Mouse (Mus musculus) heart, embryonic 14.5 days (tissue): ENCODE data around the gene Gm3248. TPM values are rescaled to one million over a fixed set of nuclear protein-coding genes. Genes with fewer than 3 reads are reported as not detected.
"Not testable (repeated sequence)": the region's sequence is repeated elsewhere in the genome, so short reads cannot be mapped to it uniquely, and the experiment has no call there.

Source experiments
- ATAC-seq: fragments of 200-750 bp; cut with Nextera tagmentation; 2 replicates; pipeline ENCODE4 v1.8.0; 2017; ENCODE audit warnings: low read depth, moderate TSS enrichment; ENCODE audit not compliant: insufficient number of reproducible peaks, insufficient read depth, low FRiP score
- H3K27ac ChIP-seq, 2 experiments: fragments of 200-500 bp in 1 of 2; fragments of 300-500 bp in 1 of 2; sonication (generic) in 1 of 2; replicated peaks in 1 of 2; 2 replicates each; pipeline ENCODE4 v1.5.1; 2012 to 2014; ENCODE audit warnings: low read depth in 2 of 2, low read length in 2 of 2, control low read depth in 1 of 2, mild to moderate bottlenecking in 1 of 2, mixed read lengths in 1 of 2; ENCODE audit not compliant: control insufficient read depth in 1 of 2, insufficient read depth in 1 of 2
- H3K27me3 ChIP-seq: fragments of 300-500 bp; sonication (generic); 2 replicates; pipeline ENCODE4 v1.6.1; 2014; ENCODE audit warnings: mild to moderate bottlenecking, low read length, control low read depth; ENCODE audit not compliant: control insufficient read depth, insufficient read depth
- H3K36me3 ChIP-seq: fragments of 300-500 bp; sonication (generic); 2 replicates; pipeline ENCODE4 v1.6.1; 2014; ENCODE audit warnings: mild to moderate bottlenecking, control low read depth, low read length, mixed read lengths; ENCODE audit not compliant: control insufficient read depth, insufficient read depth
- H3K4me1 ChIP-seq, 2 experiments: fragments of 200-500 bp in 1 of 2; fragments of 300-500 bp in 1 of 2; sonication (generic) in 1 of 2; 2 replicates each; pipeline ENCODE4 v1.6.1; 2012 to 2014; ENCODE audit warnings: low read length in 2 of 2, control low read depth in 1 of 2, mixed read lengths in 1 of 2; ENCODE audit not compliant: control insufficient read depth in 2 of 2, insufficient read depth in 2 of 2
- H3K4me2 ChIP-seq: fragments of 300-500 bp; sonication (generic); 2 replicates; pipeline ENCODE4 v1.6.1; 2014; ENCODE audit warnings: mild to moderate bottlenecking, low read length
- H3K4me3 ChIP-seq, 2 experiments: fragments of 200-500 bp in 1 of 2; fragments of 300-500 bp in 1 of 2; sonication (generic) in 1 of 2; 2 replicates each; pipeline ENCODE4 v1.5.1; 2012 to 2014; ENCODE audit warnings: low read length in 2 of 2, mild to moderate bottlenecking in 2 of 2, control low read depth in 1 of 2, low read depth in 1 of 2, moderate library complexity in 1 of 2; ENCODE audit not compliant: control insufficient read depth in 1 of 2, insufficient read depth in 1 of 2
- H3K9ac ChIP-seq: fragments of 300-500 bp; sonication (generic); 2 replicates; pipeline ENCODE4 v1.6.1; 2014; ENCODE audit warnings: mild to moderate bottlenecking, low read length
- H3K9me3 ChIP-seq: fragments of 300-500 bp; sonication (generic); 2 replicates; pipeline ENCODE4 v1.6.1; 2016; ENCODE audit warnings: low read length, control low read depth; ENCODE audit not compliant: control insufficient read depth
- WGBS: fragments of 180-500 bp; shearing (Covaris S2); extraction: QIAGEN DNeasy Blood & Tissue Kit; methylation state at CpG from one replicate; pipeline ENCODE4 v1.1.7; 2014; 5-methylcytosine and 5-hydroxymethylcytosine counted together
- polyA plus RNA-seq: library from polyadenylated mRNA; unstranded; fragments of >200 nt; fragmentation: Nextera tagmentation; extraction: Ambion mirVana; gene quantifications from 2 replicates; pipeline ENCODE4 v1.2.1, GENCODE M21; 2014

Gene Gm3248
- polyA plus RNA-seq, 1 experiment from 2014 or later, result 0.61 TPM

DNA sequence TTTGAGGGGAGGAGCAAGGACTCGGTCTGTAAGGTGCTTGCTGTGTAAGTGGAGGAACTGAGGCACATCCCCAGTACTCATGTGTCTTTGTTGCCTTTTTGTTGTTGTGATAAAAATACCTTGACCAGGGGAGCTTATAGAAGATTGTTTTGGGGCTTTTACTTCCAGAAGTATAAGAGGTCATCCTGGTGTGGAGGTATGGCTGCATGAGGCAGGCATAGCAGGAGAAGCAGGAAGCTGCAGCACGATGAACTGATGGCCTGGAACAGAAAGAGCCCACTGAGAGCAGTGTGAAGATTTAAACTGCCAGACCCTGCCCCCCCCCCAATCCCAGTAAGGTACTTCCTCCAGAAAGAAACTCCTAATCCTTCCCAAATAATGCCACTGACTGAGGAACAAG lies 47.8 kb downstream of the Gm3248 start:
- H3K27me3 ChIP-seq, H3K4me2 ChIP-seq, ATAC-seq, H3K27ac ChIP-seq, H3K4me1 ChIP-seq, H3K4me3 ChIP-seq, H3K36me3 ChIP-seq, H3K9me3 ChIP-seq, H3K9ac ChIP-seq: not testable (repeated sequence)
- 75% methylated on average over 2 of the region's 2 CpGs for WGBS

Other genes starting within 250 kb of the Gm3248 start
- 0.27 TPM in 1 of 2 replicates, not detected in the other for gene Gm3373, start 220.2 kb downstream of the Gm3248 start, polyA plus RNA-seq
- 0.62 and 1.3 TPM in 2 replicates for gene Gm3383, start 153.8 kb downstream of the Gm3248 start, polyA plus RNA-seq
- not detected in 2 replicates for gene Gm3424, start 131.4 kb downstream of the Gm3248 start, polyA plus RNA-seq
- gene Gm8237, start 81.4 kb downstream of the Gm3248 start, polyA plus RNA-seq, result not detected in 2 replicates
- gene Gm3453, start 17.4 kb upstream of the Gm3248 start, polyA plus RNA-seq, result not detected in 2 replicates
- not detected in 2 replicates for gene Gm6337, start 96.5 kb upstream of the Gm3248 start, polyA plus RNA-seq
- 0.49 and 0.97 TPM in 2 replicates for gene Gm8206, start 132.2 kb upstream of the Gm3248 start, polyA plus RNA-seq
- gene Gm3468, start 146.9 kb upstream of the Gm3248 start, polyA plus RNA-seq, result 2.9 and 4.0 TPM in 2 replicates
- not detected in 2 replicates for gene Gm3476, start 164.1 kb upstream of the Gm3248 start, polyA plus RNA-seq